Comparison of ENCODE assay signal across 8 mouse cellular contexts in genomic region chr10:63099521-63099920, GRCm38 (mm10). TPM values are rescaled to one million over a fixed set of nuclear protein-coding genes. Genes with fewer than 3 reads are reported as not detected.
DNase-seq lines count a peak whose midpoint lies in the region; ATAC-seq lines count a peak whose summit lies in the region.

Atoh7 (plus strand) TSS chr10:63099651.

- peak within 1 kb of the TSS; percentile 97 for H3K4me2 ChIP-seq in heart, embryonic 13.5 days
- H3K4me2 ChIP-seq in forebrain, embryonic 13.5 days = peak within 1 kb of the TSS; percentile 96
- peak within 1 kb of the TSS; percentile 89 for H3K4me2 ChIP-seq in limb, embryonic 13.5 days (replicated peaks)

- no peak for ATAC-seq in heart, embryonic 13.5 days (ENCODE audit: extremely low read depth, insufficient number of reproducible peaks, low FRiP score, low TSS enrichment)
- 0 out of 2 replicates have a peak, but pooled peaks have one; percentile 23 for ATAC-seq in forebrain, embryonic 13.5 days
- no peak for ATAC-seq in limb, embryonic 13.5 days (ENCODE audit: low FRiP score, low read depth)

- 6% methylated on average over 16 of the region's 16 CpGs for WGBS in heart, embryonic 13.5 days
- 5% methylated on average over 16 of the region's 16 CpGs for WGBS in forebrain, embryonic 13.5 days
- 6% methylated on average over 16 of the region's 16 CpGs for WGBS in limb, embryonic 13.5 days

- H3K9me3 ChIP-seq in heart, embryonic 13.5 days = no peaks in the 10 kb centered on the region
- no peaks in the 10 kb centered on the region for H3K9me3 ChIP-seq in forebrain, embryonic 13.5 days (replicated peaks)
- H3K9me3 ChIP-seq in limb, embryonic 13.5 days = no peaks in the 10 kb centered on the region

- no peaks in the 10 kb centered on the region for H3K36me3 ChIP-seq in heart, embryonic 13.5 days
- no peaks in the 10 kb centered on the region for H3K36me3 ChIP-seq in forebrain, embryonic 13.5 days (ENCODE audit: poor library complexity, severe bottlenecking)
- H3K36me3 ChIP-seq in limb, embryonic 13.5 days = no peaks in the 10 kb centered on the region

- H3K9ac ChIP-seq in heart, embryonic 13.5 days = peak within 1 kb of the TSS; percentile 81
- peak within 1 kb of the TSS; percentile 73 for H3K9ac ChIP-seq in forebrain, embryonic 13.5 days
- H3K9ac ChIP-seq in limb, embryonic 13.5 days = peak within 1 kb of the TSS; percentile 75

- peak within 1 kb of the TSS; percentile 67 for H3K4me3 ChIP-seq in heart, embryonic 13.5 days
- H3K4me3 ChIP-seq in forebrain, embryonic 13.5 days = peak within 1 kb of the TSS; percentile 64
- peak within 1 kb of the TSS; percentile 62 for H3K4me3 ChIP-seq in limb, embryonic 13.5 days

- no peak within 1 kb of the TSS for H3K27ac ChIP-seq in heart, embryonic 13.5 days (replicated peaks)
- no peak within 1 kb of the TSS for H3K27ac ChIP-seq in forebrain, embryonic 13.5 days
- no peak within 1 kb of the TSS for H3K27ac ChIP-seq in limb, embryonic 13.5 days

- H3K27me3 ChIP-seq in heart, embryonic 13.5 days (replicated peaks) = peaks cover 53% of the 10 kb centered on the region
- peaks cover 9% of the 10 kb centered on the region; the same call in 1 of the 2 replicates for H3K27me3 ChIP-seq in forebrain, embryonic 13.5 days
- H3K27me3 ChIP-seq in limb, embryonic 13.5 days = peaks cover 46% of the 10 kb centered on the region

- peaks cover 11% of the 10 kb centered on the region for H3K4me1 ChIP-seq in heart, embryonic 13.5 days
- peaks cover 15% of the 10 kb centered on the region; the same call in 1 of the 2 replicates for H3K4me1 ChIP-seq in forebrain, embryonic 13.5 days
- peaks cover 10% of the 10 kb centered on the region; the same call in 1 of the 2 replicates for H3K4me1 ChIP-seq in limb, embryonic 13.5 days

- DNase-seq in heart, adult 8-10 months (ENCODE audit: low spot score) = no peak
- DNase-seq in brain, adult 2 months (ENCODE audit: low read depth, low spot score) = peak; percentile 96
- peak; percentile 40 for DNase-seq in right cerebral cortex, postnatal 25 days
- no peak for DNase-seq in MN1 (ENCODE audit: low spot score)
- no peak for DNase-seq in layer of hippocampus, adult 9-10 months (ENCODE audit: low spot score)

RNA-seq across cellular contexts. Expression of gene Atoh7, which starts in this region (rescaled TPM):
- not detected in 2 replicates for polyA plus RNA-seq in heart, embryonic 13.5 days (2015; fragmentation: Nextera tagmentation; extraction: Ambion mirVana)
- total RNA-seq in heart, adult 8-10 months (2022) = not detected
- 0.63 and 1.0 TPM in 2 replicates for polyA plus RNA-seq in forebrain, embryonic 13.5 days (2015; fragmentation: Nextera tagmentation; extraction: Ambion mirVana)
- polyA plus RNA-seq in limb, embryonic 13.5 days (2015; fragmentation: Nextera tagmentation; extraction: Ambion mirVana) = 0.09 and 0.18 TPM in 2 replicates

Comparison
In these comparisons a context has a peak if more than half of its experiments do, and no peak if none do; other contexts are left out.
1. DNase-seq: peak in brain, adult 2 months (single experiment) and right cerebral cortex, postnatal 25 days (single experiment); none in heart, adult 8-10 months (single experiment), MN1 (single experiment) and layer of hippocampus, adult 9-10 months (single experiment).
2. Peak in every context shown above with its lines, with median percentiles within 50 percentile points of each other: H3K4me2 ChIP-seq, H3K4me3 ChIP-seq and H3K9ac ChIP-seq.